Mouse (Mus musculus) midbrain, embryonic 12.5 days (tissue): ENCODE data around the gene Fxyd5. TPM values are rescaled to one million over a fixed set of nuclear protein-coding genes. Genes with fewer than 3 reads are reported as not detected.

Experiments used
- ATAC-seq: fragments of 200-750 bp; cut with Nextera tagmentation; 2 replicates; pipeline ENCODE4 v1.8.0; 2017; ENCODE audit warnings: low read depth, moderate TSS enrichment, moderate library complexity; ENCODE audit not compliant: low FRiP score
- H3K27ac ChIP-seq: fragments of 300-500 bp; sonication (generic); replicated peaks from 2 replicates; pipeline ENCODE4 v1.5.1; 2016; ENCODE audit warnings: mild to moderate bottlenecking
- H3K27me3 ChIP-seq: fragments of 300-500 bp; sonication (generic); 2 replicates; pipeline ENCODE4 v1.6.1; 2016; ENCODE audit warnings: mild to moderate bottlenecking
- H3K36me3 ChIP-seq: fragments of 300-500 bp; sonication (generic); 2 replicates; pipeline ENCODE4 v1.6.1; 2016
- H3K4me1 ChIP-seq: fragments of 300-500 bp; sonication (generic); 2 replicates; pipeline ENCODE4 v1.6.1; 2016
- H3K4me2 ChIP-seq: fragments of 300-500 bp; sonication (generic); replicated peaks from 2 replicates; pipeline ENCODE4 v1.6.1; 2016; ENCODE audit warnings: mild to moderate bottlenecking, moderate library complexity
- H3K4me3 ChIP-seq: fragments of 300-500 bp; sonication (generic); 2 replicates; pipeline ENCODE4 v1.5.1; 2016; ENCODE audit warnings: mild to moderate bottlenecking
- H3K9ac ChIP-seq: fragments of 300-500 bp; sonication (generic); replicated peaks from 2 replicates; pipeline ENCODE4 v1.6.1; 2016; ENCODE audit warnings: mild to moderate bottlenecking, moderate library complexity
- H3K9me3 ChIP-seq: fragments of 300-500 bp; sonication (generic); 2 replicates; pipeline ENCODE4 v1.6.1; 2016; ENCODE audit warnings: mild to moderate bottlenecking
- WGBS: fragments of 180-500 bp; shearing (Covaris S2); methylation state at CpG from one replicate; pipeline ENCODE4 v1.1.7; 2016; 5-methylcytosine and 5-hydroxymethylcytosine counted together
- polyA plus RNA-seq: library from polyadenylated mRNA; unstranded; fragments of >200 nt; fragmentation: Nextera tagmentation; extraction: Ambion mirVana; gene quantifications from 2 replicates; pipeline ENCODE4 v1.2.1, GENCODE M21; 2016

Fxyd5 gene
- polyA plus RNA-seq, 1 experiment from 2014 or later = 13.2 TPM

- Histone ChIP-seq H3K4me2 (no peak overlapping the region), H3K27ac (no peak overlapping the region), H3K36me3 (no peaks in the 10 kb centered on the region), H3K9me3 (no peaks in the 10 kb centered on the region), H3K4me3 (no peak overlapping the region), H3K9ac (no peak overlapping the region), H3K4me1 (peaks cover 5% of the 10 kb centered on the region), H3K27me3 (peaks cover 21% of the 10 kb centered on the region)
- no peak for ATAC-seq
- WGBS = 89% methylated on average over 7 of the region's 7 CpGs
These were observed 5.4 kb downstream of the Fxyd5 start for GRCm38 (mm10) chr7:31036917-31037316.

- Histone ChIP-seq H3K27ac (no peak overlapping the region), H3K4me3 (no peak overlapping the region), H3K9me3 (no peaks in the 10 kb centered on the region), H3K4me1 (no peaks in the 10 kb centered on the region), H3K36me3 (no peaks in the 10 kb centered on the region), H3K9ac (no peak overlapping the region), H3K4me2 (no peak overlapping the region), H3K27me3 (peaks cover 5% of the 10 kb centered on the region)
- 78% methylated on average over 11 of the region's 11 CpGs for WGBS
- no peak for ATAC-seq
These were observed 7.0 kb downstream of the Fxyd5 start for GRCm38 (mm10) chr7:31035291-31035690.

GRCm38 (mm10) chr7:31034789-31035188, 7.5 kb downstream of the Fxyd5 start:
- no peaks in the 10 kb centered on the region for H3K4me1 ChIP-seq
- no peaks in the 10 kb centered on the region for H3K36me3 ChIP-seq
- H3K9me3 ChIP-seq = no peaks in the 10 kb centered on the region
- no peak overlapping the region for H3K4me2 ChIP-seq
- no peak overlapping the region for H3K9ac ChIP-seq
- WGBS = 60% methylated on average over 11 of the region's 11 CpGs
- no peak overlapping the region for H3K4me3 ChIP-seq
- H3K27me3 ChIP-seq = no peaks in the 10 kb centered on the region; the same call in 1 of the 2 replicates
- no peak overlapping the region for H3K27ac ChIP-seq
- ATAC-seq = no peak

- H3K9ac ChIP-seq = no peak overlapping the region
- WGBS = 78% methylated on average over 9 of the region's 9 CpGs
- no peak overlapping the region for H3K27ac ChIP-seq
- H3K9me3 ChIP-seq = no peaks in the 10 kb centered on the region
- H3K36me3 ChIP-seq = no peaks in the 10 kb centered on the region
- H3K4me1 ChIP-seq = no peaks in the 10 kb centered on the region
- H3K4me3 ChIP-seq = no peak overlapping the region
- H3K4me2 ChIP-seq = no peak overlapping the region
- H3K27me3 ChIP-seq = no peaks in the 10 kb centered on the region
- ATAC-seq = no peak
These were observed 8.7 kb downstream of the Fxyd5 start for GRCm38 (mm10) chr7:31033409-31034165.

GRCm38 (mm10) chr7:31031731-31032130, 10.6 kb downstream of the Fxyd5 start:
- no peaks in the 10 kb centered on the region for H3K36me3 ChIP-seq
- H3K4me1 ChIP-seq = no peaks in the 10 kb centered on the region
- no peak for ATAC-seq
- 84% methylated on average over 7 of the region's 7 CpGs for WGBS
- no peaks in the 10 kb centered on the region for H3K27me3 ChIP-seq
- H3K4me3 ChIP-seq = no peak overlapping the region
- no peak overlapping the region for H3K27ac ChIP-seq
- H3K4me2 ChIP-seq = no peak overlapping the region
- no peaks in the 10 kb centered on the region for H3K9me3 ChIP-seq
- no peak overlapping the region for H3K9ac ChIP-seq

GRCm38 (mm10) chr7:31030717-31031116, 11.6 kb downstream of the Fxyd5 start:
- ATAC-seq = no peak
- 65% methylated on average over 2 of the region's 2 CpGs for WGBS
- Histone ChIP-seq H3K4me2 (no peak overlapping the region), H3K4me3 (no peak overlapping the region), H3K36me3 (no peaks in the 10 kb centered on the region), H3K4me1 (no peaks in the 10 kb centered on the region), H3K27ac (no peak overlapping the region), H3K9ac (no peak overlapping the region), H3K27me3 (no peaks in the 10 kb centered on the region), H3K9me3 (no peaks in the 10 kb centered on the region)

GRCm38 (mm10) chr7:31028609-31029008, 13.7 kb downstream of the Fxyd5 start:
- WGBS = 75% methylated on average over 8 of the region's 8 CpGs

GRCm38 (mm10) chr7:31017104-31017901, 25.0 kb downstream of the Fxyd5 start:
- no peak for ATAC-seq
- Histone ChIP-seq H3K27me3 (no peaks in the 10 kb centered on the region), H3K36me3 (no peaks in the 10 kb centered on the region), H3K4me1 (peaks cover 9% of the 10 kb centered on the region; the same call in 1 of the 2 replicates), H3K9me3 (no peaks in the 10 kb centered on the region), H3K4me2 (no peak overlapping the region), H3K27ac (no peak overlapping the region), H3K4me3 (no peak overlapping the region), H3K9ac (no peak overlapping the region)
- WGBS = 66% methylated on average over 10 of the region's 10 CpGs

More at GRCm38 (mm10) chr7:31028609-31029008, 13.7 kb downstream of the Fxyd5 start:
- Histone ChIP-seq H3K36me3 (no peaks in the 10 kb centered on the region), H3K9ac (no peak overlapping the region), H3K4me1 (no peaks in the 10 kb centered on the region), H3K9me3 (no peaks in the 10 kb centered on the region), H3K4me3 (no peak overlapping the region), H3K27ac (no peak overlapping the region), H3K4me2 (no peak overlapping the region), H3K27me3 (no peaks in the 10 kb centered on the region)
- no peak for ATAC-seq

GRCm38 (mm10) chr7:31012971-31013370, 29.3 kb downstream of the Fxyd5 start:
- ATAC-seq = no peak
- 86% methylated on average over 5 of the region's 5 CpGs for WGBS
- Histone ChIP-seq H3K9me3 (no peaks in the 10 kb centered on the region), H3K27ac (no peak overlapping the region), H3K27me3 (no peaks in the 10 kb centered on the region), H3K36me3 (no peaks in the 10 kb centered on the region), H3K9ac (no peak overlapping the region), H3K4me3 (no peak overlapping the region), H3K4me2 (no peak overlapping the region), H3K4me1 (peaks cover 9% of the 10 kb centered on the region; the same call in 1 of the 2 replicates)

GRCm38 (mm10) chr7:31008889-31009288, 33.4 kb downstream of the Fxyd5 start:
- Histone ChIP-seq H3K9ac (no peak overlapping the region), H3K27me3 (no peaks in the 10 kb centered on the region), H3K36me3 (no peaks in the 10 kb centered on the region), H3K9me3 (no peaks in the 10 kb centered on the region), H3K27ac (no peak overlapping the region), H3K4me3 (no peak overlapping the region), H3K4me2 (no peak overlapping the region), H3K4me1 (no peaks in the 10 kb centered on the region)
- 84% methylated on average over 3 of the region's 3 CpGs for WGBS
- no peak for ATAC-seq

GRCm38 (mm10) chr7:31008175-31008574, 34.1 kb downstream of the Fxyd5 start:
- H3K4me1 ChIP-seq = no peaks in the 10 kb centered on the region
- no peak for ATAC-seq
- 55% methylated on average over 1 of the region's 1 CpGs for WGBS
- no peaks in the 10 kb centered on the region for H3K27me3 ChIP-seq
- H3K9ac ChIP-seq = no peak overlapping the region
- no peaks in the 10 kb centered on the region for H3K36me3 ChIP-seq
- no peak overlapping the region for H3K4me2 ChIP-seq
- H3K27ac ChIP-seq = no peak overlapping the region
- H3K9me3 ChIP-seq = no peaks in the 10 kb centered on the region
- H3K4me3 ChIP-seq = no peak overlapping the region

- no peak overlapping the region for H3K27ac ChIP-seq
- WGBS = 100% methylated on average over 1 of the region's 1 CpGs
These were observed 34.5 kb downstream of the Fxyd5 start for GRCm38 (mm10) chr7:31007775-31008174.

More at GRCm38 (mm10) chr7:31007775-31008174, 34.5 kb downstream of the Fxyd5 start:
- Histone ChIP-seq H3K36me3 (no peaks in the 10 kb centered on the region), H3K4me2 (no peak overlapping the region), H3K9me3 (no peaks in the 10 kb centered on the region), H3K4me3 (no peak overlapping the region), H3K9ac (no peak overlapping the region), H3K27me3 (no peaks in the 10 kb centered on the region), H3K4me1 (no peaks in the 10 kb centered on the region)
- no peak for ATAC-seq
